Mouse (Mus musculus): ENCODE measurements around the gene Cygb. TPM values are rescaled to one million over a fixed set of nuclear protein-coding genes. Genes with fewer than 3 reads are reported as not detected.
A peak's percentile ranks its signal among the peaks of the same experiment; 100 is the strongest.

Cygb gene
- total and polyA plus RNA-seq, 3 experiments: 2.2 to 8.7 TPM; not detected in 1

- TF ChIP-seq TAL1 (IDR thresholded peaks at IDR 0.05; ENCODE audit: low read length): no peak
- no peak for TF ChIP-seq RAD21 (IDR thresholded peaks at IDR 0.05; ENCODE audit: low read depth, low read length)
- TF ChIP-seq TBP (IDR thresholded peaks at IDR 0.05; ENCODE audit: low read depth, low read length): peak; percentile 68
- peak; percentile 62; the same call in 1 of the 2 replicates for TF ChIP-seq ETS1 (IDR thresholded peaks at IDR 0.05; ENCODE audit: low read depth, low read length)
- 0 out of 2 replicates have a peak, but pooled peaks have one; percentile 10 for TF ChIP-seq POLR2AphosphoS5 (IDR thresholded peaks at IDR 0.05; ENCODE audit: borderline replicate concordance, low read depth, low read length)
These were observed 2.5 kb upstream of the Cygb start (continued) for GRCm38 (mm10) chr11:116656348-116657191.

GRCm38 (mm10) chr11:116653709-116654221, 348 bp downstream of the Cygb start:
- H3K27ac ChIP-seq (ENCODE audit: control insufficient read depth, low read depth, low read length): no peak overlapping the region
- H3K27me3 ChIP-seq (ENCODE audit: control insufficient read depth in 1 of 2, insufficient read depth in 2 of 2, low read length in 2 of 2): peaks cover 0 to 7% of the 10 kb centered on the region in 2 experiments; a peak in 1 of 4 replicates
- DNase-seq (ENCODE audit: low read depth, low spot score): peak; percentile 60
- H3K9ac ChIP-seq (ENCODE audit: control insufficient read depth, low read depth, low read length, poor library complexity, severe bottlenecking): peak overlapping the region; percentile 57
- no peaks in the 10 kb centered on the region for H3K9me3 ChIP-seq (replicated peaks; ENCODE audit: insufficient read depth, low read length)
- TF ChIP-seq GATA1 (IDR thresholded peaks at IDR 0.05; ENCODE audit: low read depth, low read length) (no peak), TBP (IDR thresholded peaks at IDR 0.05; ENCODE audit: low read depth, low read length) (no peak), ZNF384 (IDR thresholded peaks at IDR 0.05; ENCODE audit: low read depth, low read length) (no peak), NRF1 (IDR thresholded peaks at IDR 0.05; ENCODE audit: insufficient read depth, low read depth, low read length, poor library complexity, severe bottlenecking) (0 out of 2 replicates have a peak, but pooled peaks have one; percentile 17), MAX (IDR thresholded peaks at IDR 0.05; ENCODE audit: low read length) (no peak), UBTF (IDR thresholded peaks at IDR 0.05; ENCODE audit: borderline replicate concordance, insufficient read depth, low read depth, low read length) (peak; percentile 88; the same call in 1 of the 2 replicates), MXI1 (IDR thresholded peaks at IDR 0.05; ENCODE audit: low read depth, low read length) (0 out of 2 replicates have a peak, but pooled peaks have one; percentile 11), TCF12 (IDR thresholded peaks at IDR 0.05; ENCODE audit: low read depth, low read length) (no peak), ZC3H11A (IDR thresholded peaks at IDR 0.05; ENCODE audit: low read depth, low read length) (no peak), TAL1 (IDR thresholded peaks at IDR 0.05; ENCODE audit: low read length) (no peak), GABPA (IDR thresholded peaks at IDR 0.05; ENCODE audit: low read depth, low read length) (no peak), MYC (IDR thresholded peaks at IDR 0.05; ENCODE audit: low read depth, low read length) (no peak), E2F4 (IDR thresholded peaks at IDR 0.05; ENCODE audit: borderline replicate concordance, low read depth, low read length) (no peak), SIN3A (IDR thresholded peaks at IDR 0.05; ENCODE audit: low read length) (no peak), EP300 (IDR thresholded peaks at IDR 0.05; ENCODE audit: low read depth in 1 of 2, low read length in 2 of 2) (no peak), ELF1 (IDR thresholded peaks at IDR 0.05; ENCODE audit: low read depth, low read length) (no peak), SMC3 (IDR thresholded peaks at IDR 0.05; ENCODE audit: low read depth, low read length) (no peak), POLR2AphosphoS5 (IDR thresholded peaks at IDR 0.05; ENCODE audit: borderline replicate concordance, low read depth, low read length) (no peak), RCOR1 (IDR thresholded peaks at IDR 0.05; ENCODE audit: low read depth, low read length) (no peak)
- no peaks in the 10 kb centered on the region; the same call in 1 of the 2 replicates for H3K79me2 ChIP-seq (ENCODE audit: control insufficient read depth, insufficient read depth, low read length, poor library complexity)
- H3K4me3 ChIP-seq (ENCODE audit: control insufficient read depth in 1 of 2, insufficient read depth in 1 of 2, low read depth in 2 of 2, low read length in 2 of 2): peak overlapping the region; percentile 56 to 57
- peaks cover 0 to 8% of the 10 kb centered on the region in 2 experiments; a peak in 2 of 4 replicates for H3K36me3 ChIP-seq (ENCODE audit: control insufficient read depth in 1 of 2, insufficient read depth in 2 of 2, low read length in 2 of 2)
- peaks cover 2 to 34% of the 10 kb centered on the region in 2 experiments for H3K4me1 ChIP-seq (ENCODE audit: control insufficient read depth in 1 of 2, insufficient read depth in 2 of 2, low read length in 2 of 2)
